Mouse (Mus musculus) E14TG2a.4 (cell line): ENCODE measurements around the gene Mapk8ip1.

Source experiments
- H3K27me3 ChIP-seq: 2 replicates; pipeline ENCODE4 v1.6.1; 2014; ENCODE audit warnings: low read length, control low read depth; ENCODE audit not compliant: insufficient read depth
- H3K36me3 ChIP-seq: 2 replicates; pipeline ENCODE4 v1.6.1; 2014; ENCODE audit warnings: low read length, control low read depth; ENCODE audit not compliant: insufficient read depth
- H3K4me1 ChIP-seq: replicated peaks from 2 replicates; pipeline ENCODE4 v1.6.1; 2014; ENCODE audit warnings: low read depth, low read length, control low read depth
- H3K4me3 ChIP-seq: replicated peaks from 2 replicates; pipeline ENCODE4 v1.5.1; 2014; ENCODE audit warnings: mild to moderate bottlenecking, low read length
- H3K9me3 ChIP-seq: 2 replicates; pipeline ENCODE4 v1.6.1; 2014; ENCODE audit warnings: low read length, control low read depth
- CTCF ChIP-seq: conservative IDR thresholded peaks from 2 replicates; pipeline ENCODE4 v1.5.1; 2014; ENCODE audit warnings: low read length
- NANOG ChIP-seq: IDR thresholded peaks from 2 replicates; pipeline ENCODE4 v1.6.1; 2014; ENCODE audit warnings: borderline replicate concordance, low read length, mixed read lengths
- POU5F1 ChIP-seq: IDR thresholded peaks from 2 replicates; pipeline ENCODE4 v1.6.1; 2014; ENCODE audit warnings: low read length, borderline replicate concordance

The Mapk8ip1 gene

DNA sequence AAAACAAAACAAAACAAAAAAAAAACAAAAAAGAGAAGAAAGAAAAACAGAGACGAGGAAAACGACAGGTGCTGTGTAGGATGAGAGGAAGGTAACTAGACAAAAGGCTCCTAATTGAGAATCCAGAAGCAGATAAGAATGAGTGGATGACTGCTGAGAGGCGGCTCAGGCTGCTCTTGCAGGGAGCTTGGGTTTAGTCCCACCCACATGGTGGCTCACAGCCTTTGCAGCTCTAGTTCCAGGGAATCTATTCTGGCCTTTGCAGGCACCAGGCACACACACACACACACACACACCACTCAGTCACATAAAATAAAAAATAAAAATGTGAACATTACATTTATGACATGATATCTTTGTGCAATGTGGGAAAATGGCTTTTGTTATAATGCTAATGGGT lies 37.5 kb upstream of the Mapk8ip1 start:
- TF ChIP-seq POU5F1 (no peak), NANOG (no peak), CTCF (no peak)
- H3K4me1 ChIP-seq: peaks cover 22% of the 10 kb centered on the region
- no peaks in the 10 kb centered on the region for H3K9me3 ChIP-seq
- H3K4me3 ChIP-seq: no peak overlapping the region
- peaks cover 12% of the 10 kb centered on the region for H3K27me3 ChIP-seq
- no peaks in the 10 kb centered on the region for H3K36me3 ChIP-seq

DNA sequence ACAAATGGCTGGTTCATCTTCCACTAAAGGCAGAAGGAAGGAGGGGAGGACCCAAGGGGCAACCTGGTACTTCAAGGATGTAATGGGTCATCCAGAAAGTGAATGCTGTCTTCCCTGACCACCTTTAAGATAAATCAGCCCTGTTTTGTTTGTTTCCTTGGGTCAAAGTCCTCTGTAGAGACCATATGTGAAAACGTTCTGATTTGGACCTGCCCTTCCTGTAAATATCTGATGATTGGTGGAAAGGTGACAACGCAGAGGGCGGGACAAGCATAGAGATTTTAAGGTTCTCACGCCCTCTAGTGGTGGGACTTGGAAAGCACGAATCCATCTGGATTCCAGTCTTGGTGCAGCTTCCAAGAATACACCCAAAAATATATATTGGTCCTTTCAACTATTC lies 36.8 kb upstream of the Mapk8ip1 start:
- no peak for TF ChIP-seq POU5F1
- peak; percentile 75 for TF ChIP-seq CTCF
- Histone ChIP-seq H3K36me3 (no peaks in the 10 kb centered on the region), H3K9me3 (no peaks in the 10 kb centered on the region), H3K27me3 (peaks cover 12% of the 10 kb centered on the region), H3K4me3 (no peak overlapping the region), H3K4me1 (peaks cover 29% of the 10 kb centered on the region)

DNA sequence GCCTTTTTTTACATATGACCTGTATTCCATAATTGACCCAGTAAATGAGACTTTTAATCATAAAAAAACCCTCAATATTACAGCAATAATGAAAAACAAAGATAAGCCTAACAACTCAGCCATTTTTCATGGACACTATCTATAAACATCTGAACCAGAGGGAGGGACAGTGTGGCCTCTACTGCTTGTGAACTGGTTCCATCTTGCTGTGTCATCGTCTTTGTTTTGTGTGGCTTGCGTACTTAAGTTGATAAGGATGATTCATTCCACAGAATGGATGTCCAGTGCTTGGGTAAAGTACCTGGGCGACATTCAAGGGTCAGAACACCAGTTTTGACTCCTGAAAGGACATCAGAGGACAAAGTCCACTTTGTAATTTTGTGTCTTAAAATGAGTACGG lies 36.3 kb upstream of the Mapk8ip1 start:
- no peak overlapping the region for H3K4me3 ChIP-seq
- TF ChIP-seq NANOG: no peak
- no peak for TF ChIP-seq CTCF
- TF ChIP-seq POU5F1: no peak
- H3K4me1 ChIP-seq: peaks cover 31% of the 10 kb centered on the region
- no peaks in the 10 kb centered on the region for H3K9me3 ChIP-seq
- H3K27me3 ChIP-seq: peaks cover 12% of the 10 kb centered on the region
- H3K36me3 ChIP-seq: no peaks in the 10 kb centered on the region; the same call in 1 of the 2 replicates

DNA sequence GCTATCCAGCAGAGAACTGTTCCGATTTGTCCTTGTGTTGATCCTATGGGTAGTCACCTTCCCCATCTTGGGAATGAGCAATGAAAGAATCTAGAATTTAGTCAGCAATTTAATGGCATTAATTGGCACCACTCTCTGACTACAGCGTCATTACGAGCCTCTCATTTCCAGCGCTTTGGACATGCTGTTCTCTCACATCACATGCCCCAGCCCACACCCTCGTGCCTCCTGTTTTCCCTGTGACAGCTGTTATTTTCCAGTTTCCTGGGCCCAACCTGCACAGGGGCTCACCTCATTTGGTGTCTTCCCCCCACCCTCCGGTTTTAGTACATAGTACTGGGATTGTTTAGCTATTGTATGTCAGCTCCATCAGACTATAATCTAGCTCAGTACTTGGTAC lies 34.0 kb upstream of the Mapk8ip1 start:
- TF ChIP-seq NANOG: no peak
- Histone ChIP-seq H3K9me3 (no peaks in the 10 kb centered on the region), H3K27me3 (peaks cover 12% of the 10 kb centered on the region), H3K4me1 (peaks cover 54% of the 10 kb centered on the region), H3K4me3 (no peak overlapping the region), H3K36me3 (no peaks in the 10 kb centered on the region; the same call in 1 of the 2 replicates)

GRCm38 (mm10) chr2:92434375-92434745 lies 33.3 kb upstream of the Mapk8ip1 start:
- Histone ChIP-seq H3K4me3 (peak overlapping the region; percentile 98), H3K4me1 (peaks cover 61% of the 10 kb centered on the region), H3K27me3 (peaks cover 12% of the 10 kb centered on the region), H3K36me3 (no peaks in the 10 kb centered on the region; the same call in 1 of the 2 replicates), H3K9me3 (no peaks in the 10 kb centered on the region)
- TF ChIP-seq POU5F1: no peak
- no peak for TF ChIP-seq CTCF
- TF ChIP-seq NANOG: no peak

- peak within 1 kb of the TSS; percentile 98 for H3K4me3 ChIP-seq
- no peaks in the 10 kb centered on the region; the same call in 1 of the 2 replicates for H3K36me3 ChIP-seq
- peaks cover 12% of the 10 kb centered on the region for H3K27me3 ChIP-seq
- TF ChIP-seq CTCF (no peak), POU5F1 (no peak), NANOG (no peak)
- H3K4me1 ChIP-seq: peaks cover 66% of the 10 kb centered on the region
- no peaks in the 10 kb centered on the region for H3K9me3 ChIP-seq
Measured at GRCm38 (mm10) chr2:92433578-92434374, 32.7 kb upstream of the Mapk8ip1 start, which contains the start of gene Cry2. Gene Cry2 (minus strand): TSS chr2:92434043.

DNA sequence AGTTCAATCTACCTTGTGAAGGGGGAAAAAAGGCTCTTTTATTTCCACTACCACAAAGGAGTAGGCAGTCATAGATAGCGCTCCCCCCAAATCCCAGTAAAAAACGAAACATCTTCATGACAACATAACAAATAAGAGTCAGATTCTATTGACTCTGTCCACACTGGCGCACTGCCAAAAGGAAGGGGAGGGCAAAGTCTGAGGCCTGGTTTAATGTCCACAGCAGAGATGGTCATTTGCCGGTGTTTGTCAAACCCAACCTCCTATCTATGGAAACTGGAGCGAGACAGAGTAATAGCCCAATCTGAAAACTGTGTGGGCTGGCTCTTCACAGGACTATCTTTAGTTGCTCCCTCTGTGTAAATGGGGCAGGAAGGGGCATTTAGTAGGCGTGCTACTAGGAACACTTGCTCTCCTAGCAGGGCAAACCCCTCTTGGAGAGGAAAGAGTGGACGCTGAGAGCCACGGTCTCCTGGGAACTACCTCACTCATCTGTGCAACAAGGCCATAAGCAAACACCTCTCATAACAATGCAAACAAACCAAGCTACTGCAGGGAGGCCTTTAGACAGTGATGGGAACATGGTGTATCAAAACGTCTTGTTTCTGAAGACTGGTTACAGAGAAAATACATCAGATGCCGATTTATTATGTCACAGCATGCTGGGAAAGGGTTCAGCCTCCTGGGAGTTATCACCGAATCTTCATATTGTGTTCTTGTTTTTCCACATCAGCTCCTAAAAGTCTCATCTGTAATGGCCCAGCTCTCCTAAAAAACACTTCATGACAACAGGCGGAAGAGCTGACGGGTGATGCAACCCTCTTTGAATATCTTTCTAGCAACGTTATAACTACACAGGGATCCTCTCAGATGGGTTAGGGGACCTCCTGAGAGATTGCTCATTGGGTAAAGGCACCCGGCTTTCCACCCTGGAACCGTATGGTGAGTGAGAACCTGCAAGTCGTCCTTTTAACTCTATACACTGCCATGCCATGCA lies 31.5 kb upstream of the Mapk8ip1 start:
- no peaks in the 10 kb centered on the region for H3K9me3 ChIP-seq
- peaks cover 12% of the 10 kb centered on the region for H3K27me3 ChIP-seq
- H3K4me3 ChIP-seq: peak overlapping the region; percentile 98
- no peak for TF ChIP-seq POU5F1
- no peak for TF ChIP-seq NANOG
- no peak for TF ChIP-seq CTCF
- H3K36me3 ChIP-seq: no peaks in the 10 kb centered on the region; the same call in none of the 2 replicates
- peaks cover 75% of the 10 kb centered on the region for H3K4me1 ChIP-seq

DNA sequence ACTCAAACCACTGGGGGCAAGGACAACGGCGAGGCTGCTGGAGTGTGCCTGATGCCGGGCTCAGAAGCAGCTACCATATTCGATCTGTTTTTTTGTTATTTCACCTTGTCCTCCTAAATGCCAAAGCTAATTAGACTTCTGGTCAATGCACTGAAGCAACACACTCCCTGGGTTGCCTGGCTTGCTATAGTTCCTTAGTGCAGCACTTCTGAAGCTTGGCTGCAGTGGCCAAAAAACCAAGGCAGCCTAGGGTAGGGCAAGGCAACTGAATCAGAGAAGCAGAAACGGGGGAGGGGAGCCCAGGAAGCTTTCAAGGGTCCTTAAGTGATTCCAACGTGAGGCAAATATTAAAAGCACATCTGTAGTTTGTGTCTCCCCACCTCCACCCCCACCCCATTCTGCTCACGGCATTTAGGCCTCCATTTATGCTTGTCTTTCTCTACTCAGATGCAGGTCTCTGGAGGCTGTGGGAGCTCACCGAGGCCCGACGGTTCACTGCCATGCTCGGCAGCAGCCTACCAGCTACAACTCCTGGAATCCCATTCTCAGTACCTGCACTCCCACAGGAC lies 30.6 kb upstream of the Mapk8ip1 start:
- no peak for TF ChIP-seq POU5F1
- TF ChIP-seq NANOG: no peak
- no peak for TF ChIP-seq CTCF
- Histone ChIP-seq H3K27me3 (peaks cover 12% of the 10 kb centered on the region), H3K4me3 (peak overlapping the region; percentile 98), H3K4me1 (peaks cover 80% of the 10 kb centered on the region), H3K9me3 (no peaks in the 10 kb centered on the region), H3K36me3 (peaks cover 1% of the 10 kb centered on the region)
